Mouse (Mus musculus) bone marrow, adult 2 months (tissue): ENCODE measurements around the gene Chdh. TPM values are rescaled to one million over a fixed set of nuclear protein-coding genes. Genes with fewer than 3 reads are reported as not detected.

Experiments used
- H3K27ac ChIP-seq: fragments of 200-500 bp; 2 replicates; pipeline ENCODE4 v1.5.1; 2012; ENCODE audit warnings: low read depth, mild to moderate bottlenecking, control low read depth, inconsistent platforms, low read length; ENCODE audit not compliant: control insufficient read depth, poor library complexity, insufficient read depth
- H3K4me1 ChIP-seq: fragments of 200-500 bp; 2 replicates; pipeline ENCODE4 v1.6.1; 2011; ENCODE audit warnings: low read length; ENCODE audit not compliant: control insufficient read depth, insufficient read depth
- H3K4me3 ChIP-seq: fragments of 200-500 bp; replicated peaks from 2 replicates; pipeline ENCODE3; 2011; ENCODE audit warnings: mild to moderate bottlenecking, low read depth, low read length, control low read depth; ENCODE audit not compliant: control insufficient read depth
- CTCF ChIP-seq: fragments of 200-500 bp; IDR thresholded peaks from 2 replicates; pipeline ENCODE4 v1.5.1; 2011; ENCODE audit warnings: low read length, control low read depth; ENCODE audit not compliant: control insufficient read depth, insufficient read depth
- POLR2A ChIP-seq: fragments of 200-500 bp; IDR thresholded peaks from 2 replicates; pipeline ENCODE4 v1.6.1; 2011; ENCODE audit warnings: low read depth, mild to moderate bottlenecking, control low read depth, low read length, borderline replicate concordance; ENCODE audit not compliant: control insufficient read depth
- WGBS: fragments of 180-500 bp; shearing (Covaris S2); methylation state at CpG from one replicate; pipeline ENCODE4 v1.1.7; 2018; 5-methylcytosine and 5-hydroxymethylcytosine counted together
- polyA plus RNA-seq: library from polyadenylated mRNA; stranded (reverse); fragments of >200 nt; gene quantifications from 2 replicates; pipeline ENCODE4 v1.2.4, GENCODE M21; 2011; ENCODE audit warnings: low replicate concordance; ENCODE audit not compliant: missing spikeins, insufficient read depth, insufficient read length

The Chdh gene
- polyA plus RNA-seq, 1 experiment: 5.4 TPM

GRCm38 (mm10) chr14:30017794-30018462, 9.1 kb downstream of the Chdh start:
- 78% methylated on average over 8 of the region's 8 CpGs for WGBS
- Histone ChIP-seq H3K4me3 (no peak overlapping the region), H3K27ac (no peak overlapping the region), H3K4me1 (peaks cover 6% of the 10 kb centered on the region; the same call in 1 of the 2 replicates)
- TF ChIP-seq POLR2A (no peak), CTCF (no peak)

GRCm38 (mm10) chr14:30018463-30018801, 9.6 kb downstream of the Chdh start:
- WGBS: 92% methylated on average over 4 of the region's 4 CpGs
- Histone ChIP-seq H3K27ac (no peak overlapping the region), H3K4me3 (no peak overlapping the region), H3K4me1 (peaks cover 6% of the 10 kb centered on the region; the same call in 1 of the 2 replicates)
- TF ChIP-seq CTCF (no peak), POLR2A (no peak)

DNA sequence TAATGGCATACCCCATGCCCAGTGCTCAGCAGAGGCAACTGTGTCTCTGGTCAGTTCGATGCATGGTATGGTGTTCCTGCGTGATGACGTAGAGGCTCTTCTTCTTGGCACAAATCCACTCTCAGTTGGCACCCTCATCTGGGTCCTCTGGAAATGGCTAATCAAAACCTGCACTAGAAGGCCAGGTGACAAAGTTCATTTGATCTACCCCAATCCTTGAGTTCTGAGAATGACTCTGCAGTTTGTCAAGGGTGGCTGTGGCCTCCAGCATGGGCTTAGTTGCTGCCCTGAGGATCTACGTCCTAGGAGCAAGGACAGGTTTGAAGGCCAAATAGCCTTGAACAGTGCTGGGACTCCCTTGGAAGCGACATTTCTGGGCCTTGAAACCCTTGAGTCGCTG, 10.0 kb downstream of the Chdh start:
- Histone ChIP-seq H3K4me3 (no peak overlapping the region), H3K4me1 (peaks cover 6% of the 10 kb centered on the region; the same call in 1 of the 2 replicates), H3K27ac (no peak overlapping the region)
- WGBS: 82% methylated on average over 6 of the region's 6 CpGs
- TF ChIP-seq POLR2A (no peak), CTCF (no peak)

DNA sequence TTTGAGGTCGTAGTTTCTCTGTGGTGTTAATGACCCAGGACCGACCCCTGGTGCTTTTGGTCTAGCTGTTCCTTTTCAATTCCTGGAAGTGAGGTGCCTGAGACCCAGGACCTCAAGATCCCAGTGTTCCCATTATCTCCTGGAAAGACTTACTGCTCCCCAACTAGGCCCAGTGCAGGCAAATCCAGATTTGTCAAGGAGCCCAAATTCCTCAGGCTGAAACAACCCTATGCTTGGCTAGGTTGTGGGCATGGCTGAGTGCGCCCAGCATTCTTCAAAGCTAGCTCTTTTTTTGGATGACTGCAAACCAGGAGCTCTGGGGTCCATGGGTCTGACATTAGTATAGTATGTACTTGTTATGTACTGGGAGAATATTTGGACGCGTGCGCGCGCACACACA, 10.6 kb downstream of the Chdh start:
- TF ChIP-seq POLR2A (no peak), CTCF (no peak)
- no peak overlapping the region for H3K4me3 ChIP-seq
- H3K4me1 ChIP-seq: peaks cover 6% of the 10 kb centered on the region; the same call in 1 of the 2 replicates
- 82% methylated on average over 8 of the region's 8 CpGs for WGBS
- H3K27ac ChIP-seq: peak overlapping the region; percentile 10; the same call in 1 of the 2 replicates

- H3K27ac ChIP-seq: peak overlapping the region; percentile 9
- peaks cover 3% of the 10 kb centered on the region; the same call in 1 of the 2 replicates for H3K4me1 ChIP-seq
- 27% methylated on average over 9 of the region's 9 CpGs for WGBS
- H3K4me3 ChIP-seq: no peak overlapping the region
- TF ChIP-seq CTCF: no peak
- TF ChIP-seq POLR2A: no peak
Measured at GRCm38 (mm10) chr14:30019792-30020575, 11.2 kb downstream of the Chdh start.

DNA sequence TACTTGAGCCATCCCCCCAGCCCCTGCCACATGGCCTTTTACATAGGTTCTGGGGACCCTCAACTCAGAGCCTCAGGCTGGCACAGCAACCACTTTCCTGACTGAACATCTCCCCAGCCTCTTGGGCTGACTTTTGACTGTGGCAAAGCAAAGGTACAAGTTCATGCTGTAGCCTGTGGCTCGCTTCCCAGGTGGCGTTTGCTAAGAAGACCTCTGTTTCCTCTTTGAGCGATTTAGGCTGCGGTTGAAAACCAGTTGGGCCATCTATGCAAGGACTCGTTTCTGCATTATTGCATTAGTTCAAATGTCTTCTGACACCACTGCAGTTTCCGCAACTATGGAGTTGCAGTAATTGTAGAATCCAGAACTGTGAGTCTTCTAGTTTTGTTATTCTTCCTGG, 13.6 kb downstream of the Chdh start:
- peaks cover 3% of the 10 kb centered on the region; the same call in 1 of the 2 replicates for H3K4me1 ChIP-seq
- TF ChIP-seq POLR2A (no peak), CTCF (no peak)
- 12% methylated on average over 6 of the region's 6 CpGs for WGBS

GRCm38 (mm10) chr14:30024387-30024786, 15.6 kb downstream of the Chdh start:
- H3K27ac ChIP-seq: no peak overlapping the region
- peak overlapping the region; percentile 20 for H3K4me3 ChIP-seq
- TF ChIP-seq CTCF: no peak
- TF ChIP-seq POLR2A: no peak
- 3% methylated on average over 7 of the region's 7 CpGs for WGBS
- H3K4me1 ChIP-seq: peaks cover 3% of the 10 kb centered on the region; the same call in 1 of the 2 replicates

More for the DNA sequence above, 13.6 kb downstream of the Chdh start:
- Histone ChIP-seq H3K27ac (peak overlapping the region; percentile 83), H3K4me3 (no peak overlapping the region)

DNA sequence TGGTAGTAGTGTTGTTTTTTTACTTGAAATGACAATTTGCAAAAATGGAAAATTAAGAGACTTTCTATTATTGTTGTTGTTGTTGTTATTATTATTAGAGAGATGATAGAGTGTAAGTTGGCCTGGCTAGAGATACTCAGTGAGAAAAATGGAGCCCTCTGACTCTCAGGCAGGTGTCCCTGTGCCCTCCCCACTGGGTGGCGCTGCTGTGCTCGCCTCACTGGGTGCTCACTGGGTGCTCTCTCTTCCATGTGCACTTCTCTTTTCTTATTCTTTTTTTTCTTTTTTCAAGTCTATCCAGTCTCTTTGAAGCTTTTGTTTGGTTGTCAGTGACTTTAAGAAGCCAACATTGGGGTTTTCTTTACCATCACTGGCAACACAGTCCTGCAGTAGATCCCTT, 18.6 kb downstream of the Chdh start:
- 45% methylated on average over 2 of the region's 2 CpGs for WGBS
- Histone ChIP-seq H3K4me3 (no peak overlapping the region), H3K4me1 (no peaks in the 10 kb centered on the region), H3K27ac (no peak overlapping the region)
- TF ChIP-seq CTCF: peak; percentile 72
- TF ChIP-seq POLR2A: no peak
